ENCODE assay signal across 9 mouse cellular contexts in the genomic region with DNA sequence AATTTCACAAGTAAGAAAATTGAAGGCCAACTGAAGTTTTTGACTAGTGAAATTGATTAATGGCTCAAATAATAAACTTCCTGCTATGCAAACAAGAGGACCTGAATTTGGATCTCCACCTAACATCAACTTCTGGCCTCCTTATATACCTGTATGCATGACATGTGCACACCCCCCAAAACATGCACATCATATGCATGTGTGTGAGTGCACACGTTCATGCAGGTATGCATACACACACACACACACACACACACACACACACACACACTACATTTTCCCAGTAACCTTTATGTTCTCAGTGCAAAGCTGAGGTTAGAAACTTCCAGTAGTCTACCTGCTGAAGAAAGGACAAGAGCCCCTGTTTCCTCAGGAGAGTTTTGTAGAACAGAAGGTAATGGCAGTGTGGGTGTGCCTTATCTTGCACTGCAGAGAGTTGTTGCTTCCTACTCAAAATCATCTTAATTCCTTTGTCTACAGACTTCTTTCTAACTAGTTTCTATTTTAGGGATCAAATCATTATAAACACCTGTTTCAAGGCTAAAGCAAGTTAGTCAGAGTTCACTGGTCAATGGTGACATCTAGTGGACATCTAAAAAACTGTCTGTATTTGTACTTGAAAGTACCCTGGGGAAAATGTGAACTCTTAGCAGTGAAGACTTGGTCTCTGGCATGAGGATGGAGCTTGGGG.
DNase-seq lines count a peak whose midpoint lies in the region; ATAC-seq and TF ChIP-seq lines count a peak whose summit lies in the region.
"Had no signal": no experiment of that assay in that cellular context is flagged by ENCODE, and none has a peak within 500 bp of the region (broad histone marks: within the 10 kb centered on the region; RNA-seq: fewer than 3 reads in every experiment).

No protein-coding gene starts in this region.

- DNase-seq in kidney, adult 9 months: peak; percentile 44
- no peak for DNase-seq in kidney, postnatal 25 days
- DNase-seq in cerebellum, adult 18-20 months: peak; percentile 15 to 28
- DNase-seq in spleen, postnatal 36 days (ENCODE audit: low spot score in 2 of 2): no peak
- DNase-seq in testis, postnatal 14 days (ENCODE audit: low spot score): no peak

- H3K4me2 ChIP-seq in hindbrain, embryonic 15.5 days: no peak overlapping the region
- no peak overlapping the region for H3K4me2 ChIP-seq in neural tube, embryonic 14.5 days (ENCODE audit: low read depth, low read length)
- H3K4me2 ChIP-seq: limb, embryonic 15.5 days had no signal

- no peaks in the 10 kb centered on the region for H3K4me1 ChIP-seq in E14TG2a.4 (replicated peaks; ENCODE audit: low read depth, low read length)
- H3K4me1 ChIP-seq in hindbrain, embryonic 15.5 days (replicated peaks): no peaks in the 10 kb centered on the region
- H3K4me1 ChIP-seq in neural tube, embryonic 14.5 days (ENCODE audit: control insufficient read depth, insufficient read depth, low read length): no peaks in the 10 kb centered on the region
- H3K4me1 ChIP-seq: limb, embryonic 15.5 days had no signal

- 84% methylated on average over 1 of the region's 1 CpGs for WGBS in hindbrain, embryonic 15.5 days
- 83% methylated on average over 1 of the region's 1 CpGs for WGBS in neural tube, embryonic 14.5 days

- no peaks in the 10 kb centered on the region for H3K27me3 ChIP-seq in E14TG2a.4 (ENCODE audit: insufficient read depth, low read length)
- H3K27me3 ChIP-seq in hindbrain, embryonic 15.5 days: no peaks in the 10 kb centered on the region
- H3K27me3 ChIP-seq in neural tube, embryonic 14.5 days (ENCODE audit: control insufficient read depth, insufficient read depth, low read length): no peaks in the 10 kb centered on the region
- H3K27me3 ChIP-seq: limb, embryonic 15.5 days had no signal

- no peak overlapping the region for H3K4me3 ChIP-seq in E14TG2a.4 (replicated peaks; ENCODE audit: low read length)
- no peak overlapping the region for H3K4me3 ChIP-seq in hindbrain, embryonic 15.5 days
- H3K4me3 ChIP-seq in neural tube, embryonic 14.5 days (ENCODE audit: low read depth, low read length): no peak overlapping the region
- H3K4me3 ChIP-seq: limb, embryonic 15.5 days had no signal

- no peaks in the 10 kb centered on the region for H3K36me3 ChIP-seq in E14TG2a.4 (ENCODE audit: insufficient read depth, low read length)
- H3K36me3 ChIP-seq in hindbrain, embryonic 15.5 days: no peaks in the 10 kb centered on the region
- H3K36me3 ChIP-seq in neural tube, embryonic 14.5 days (ENCODE audit: control insufficient read depth, insufficient read depth, low read length): no peaks in the 10 kb centered on the region
- H3K36me3 ChIP-seq: limb, embryonic 15.5 days had no signal

- no peak overlapping the region for H3K27ac ChIP-seq in hindbrain, embryonic 15.5 days (replicated peaks)
- H3K27ac ChIP-seq in neural tube, embryonic 14.5 days (ENCODE audit: low read depth, low read length): no peak overlapping the region
- H3K27ac ChIP-seq: limb, embryonic 15.5 days had no signal

- peak; percentile 42; the same call in 1 of the 2 replicates for TF ChIP-seq CTCF in E14TG2a.4 (conservative IDR thresholded peaks at IDR 0.05; ENCODE audit: low read length)

- no peak overlapping the region for H3K9ac ChIP-seq in hindbrain, embryonic 15.5 days
- no peak overlapping the region for H3K9ac ChIP-seq in neural tube, embryonic 14.5 days (replicated peaks; ENCODE audit: low read depth, low read length)
- H3K9ac ChIP-seq: limb, embryonic 15.5 days had no signal

- H3K9me3 ChIP-seq in E14TG2a.4 (ENCODE audit: low read length): no peaks in the 10 kb centered on the region
- H3K9me3 ChIP-seq in hindbrain, embryonic 15.5 days: no peaks in the 10 kb centered on the region
- no peaks in the 10 kb centered on the region for H3K9me3 ChIP-seq in neural tube, embryonic 14.5 days (ENCODE audit: control insufficient read depth, low read length)
- H3K9me3 ChIP-seq: limb, embryonic 15.5 days had no signal

- 0 out of 2 replicates have a peak, but pooled peaks have one; percentile 27 for ATAC-seq in hindbrain, embryonic 15.5 days (ENCODE audit: low FRiP score, low read depth)
- peak; percentile 68; the same call in 1 of the 2 replicates for ATAC-seq in neural tube, embryonic 14.5 days (ENCODE audit: low read depth)

Comparison
In these comparisons a context has a peak if more than half of its experiments do, and no peak if none do; other contexts are left out.
1. DNase-seq: peak in kidney, adult 9 months (single experiment) and cerebellum, adult 18-20 months (2 of 2); none in kidney, postnatal 25 days (0 of 2), spleen, postnatal 36 days (0 of 2) and testis, postnatal 14 days (single experiment).